Mouse (Mus musculus) granulocyte monocyte progenitor cell, adult 5-6 weeks (primary cell): Measurements from ENCODE around the gene Net1. TPM values are rescaled to one million over a fixed set of nuclear protein-coding genes. Genes with fewer than 3 reads are reported as not detected.
"Not testable (repeated sequence)": the region's sequence is repeated elsewhere in the genome, so short reads cannot be mapped to it uniquely, and the experiment has no call there.

Experiments
- ATAC-seq: replicated peaks from 2 replicates; pipeline ENCODE4 v1.8.0; 2016; ENCODE audit warnings: mild to moderate bottlenecking, moderate TSS enrichment, inconsistent platforms; ENCODE audit not compliant: poor library complexity, severe bottlenecking
- total RNA-seq, 2 experiments: library from RNA; stranded (forward) in 1 of 2; stranded (reverse) in 1 of 2; fragments of 200-712, 200-1000 nt in 1 of 2; fragments of >200 nt in 1 of 2; fragmentation: Nextera tagmentation in 1 of 2; gene quantifications; 2 replicates each; pipeline ENCODE4 v1.2.3; 2014 to 2017

The Net1 gene
- total RNA-seq, 2 experiments from 2014 or later: 30.4 to 50.9 TPM

DNA sequence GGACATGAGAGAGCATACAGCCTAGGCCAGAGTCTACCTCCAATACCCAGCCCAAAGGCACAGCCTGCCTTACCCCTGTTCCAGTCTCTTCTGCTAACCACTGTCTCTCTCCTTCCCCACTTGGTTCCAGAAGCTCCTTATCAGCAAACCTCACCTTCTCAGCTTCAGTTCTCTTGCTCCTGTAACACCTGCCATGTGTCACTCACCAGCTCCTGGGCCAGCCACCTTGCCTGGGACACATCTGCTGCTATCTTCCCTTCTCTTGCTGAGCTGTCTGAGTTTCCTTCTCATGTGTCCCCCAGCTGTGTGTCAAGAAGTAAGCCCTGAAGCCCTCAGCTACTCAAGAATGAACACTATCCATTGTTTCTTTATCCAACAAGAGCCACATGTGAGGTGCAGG is 77.4 kb downstream of the Net1 start:
- ATAC-seq: not testable (repeated sequence)

DNA sequence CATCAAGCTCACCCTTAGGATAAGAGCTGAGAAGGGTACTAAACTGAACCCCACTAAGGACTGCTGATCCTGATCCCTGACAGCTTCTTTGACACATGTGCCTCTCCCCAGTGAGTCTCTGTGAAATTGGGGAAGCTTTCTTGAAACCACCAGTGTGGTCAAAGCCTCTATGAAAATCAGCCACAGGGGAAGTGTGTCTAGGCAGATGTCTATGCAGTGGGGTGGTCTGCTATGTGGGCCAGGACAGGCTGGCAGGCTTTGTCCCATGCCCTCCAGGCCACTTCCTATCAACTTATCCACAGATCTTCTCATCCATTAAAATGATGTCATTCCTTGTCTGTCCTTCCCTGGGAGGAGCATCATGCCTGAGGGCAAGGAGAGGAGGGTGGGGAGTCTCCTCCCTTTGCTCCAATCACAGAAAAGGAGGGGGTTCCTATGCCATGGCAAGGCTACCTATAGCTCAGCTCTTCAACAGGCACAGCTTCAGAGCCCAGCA is 80.7 kb downstream of the Net1 start, which contains the start of gene Calm4:
Gene Calm4 (plus strand): TSS at position 446 of the 496 bp plus-strand sequence.
- peak; percentile 75 for ATAC-seq

DNA sequence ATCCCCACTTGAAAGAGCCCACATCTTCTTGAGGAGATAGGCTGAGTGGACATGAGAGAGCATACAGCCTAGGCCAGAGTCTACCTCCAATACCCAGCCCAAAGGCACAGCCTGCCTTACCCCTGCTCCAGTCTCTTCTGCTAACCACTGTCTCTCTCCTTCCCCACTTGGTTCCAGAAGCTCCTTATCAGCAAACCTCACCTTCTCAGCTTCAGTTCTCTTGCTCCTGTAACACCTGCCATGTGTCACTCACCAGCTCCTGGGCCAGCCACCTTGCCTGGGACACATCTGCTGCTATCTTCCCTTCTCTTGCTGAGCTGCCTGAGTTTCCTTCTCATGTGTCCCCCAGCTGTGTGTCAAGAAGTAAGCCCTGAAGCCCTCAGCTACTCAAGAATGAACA is 84.4 kb downstream of the Net1 start:
- ATAC-seq: not testable (repeated sequence)

DNA sequence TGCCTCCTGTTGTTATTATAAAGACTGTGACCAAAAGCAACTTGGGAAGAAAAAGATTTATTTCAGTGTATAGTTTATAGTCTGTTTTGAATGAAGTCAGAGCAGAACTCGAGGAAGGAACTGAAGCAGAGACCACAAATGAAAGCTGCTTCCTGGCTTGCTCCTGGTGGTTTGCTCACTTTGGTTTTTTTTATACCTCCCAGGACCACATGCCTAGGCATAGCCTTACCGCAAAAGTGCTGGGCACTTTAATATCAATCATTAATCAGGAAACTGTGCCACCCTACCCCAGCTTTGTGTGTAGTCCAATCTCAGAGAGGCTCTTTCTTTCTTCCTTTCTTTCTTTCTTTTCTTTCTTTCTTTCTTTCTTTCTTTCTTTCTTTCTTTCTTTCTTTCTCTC is 85.6 kb downstream of the Net1 start:
- peak; percentile 68 for ATAC-seq

Other genes starting within 250 kb of the Net1 start
- not detected in 2 replicates for gene Calml3, start 113.9 kb downstream of the Net1 start, total RNA-seq (2014; fragmentation: Nextera tagmentation)
- not detected in 2 replicates for gene Calml3, start 113.9 kb downstream of the Net1 start, total RNA-seq (2017)
- not detected in 2 replicates for gene Calm4, start 80.5 kb downstream of the Net1 start, total RNA-seq (2014; fragmentation: Nextera tagmentation)
- gene Calm4, start 80.5 kb downstream of the Net1 start, total RNA-seq (2017): not detected in 2 replicates
- gene Calm5, start 64.0 kb downstream of the Net1 start, total RNA-seq (2014; fragmentation: Nextera tagmentation): not detected in 2 replicates
- not detected in 2 replicates for gene Calm5, start 64.0 kb downstream of the Net1 start, total RNA-seq (2017)
- gene Tubal3, start 54 bp upstream of the Net1 start, total RNA-seq (2014; fragmentation: Nextera tagmentation): not detected in 2 replicates
- not detected in 2 replicates for gene Tubal3, start 54 bp upstream of the Net1 start, total RNA-seq (2017)
- gene Ucn3, start 27.1 kb upstream of the Net1 start, total RNA-seq (2014; fragmentation: Nextera tagmentation): not detected in 2 replicates
- not detected in 2 replicates for gene Ucn3, start 27.1 kb upstream of the Net1 start, total RNA-seq (2017)
- not detected in 2 replicates for gene Akr1c14, start 130.8 kb upstream of the Net1 start, total RNA-seq (2014; fragmentation: Nextera tagmentation)
- gene Akr1c14, start 130.8 kb upstream of the Net1 start, total RNA-seq (2017): not detected in 2 replicates
- gene Akr1c18, start 232.4 kb upstream of the Net1 start, total RNA-seq (2014; fragmentation: Nextera tagmentation): not detected in 2 replicates
- not detected in 2 replicates for gene Akr1c18, start 232.4 kb upstream of the Net1 start, total RNA-seq (2017)